Mouse (Mus musculus): ENCODE measurements around the gene Gm17018.

Gene Gm17018

GRCm38 (mm10) chr19:45622144-45622543, 61.7 kb downstream of the Gm17018 start:
- no peak for DNase-seq (ENCODE audit: low spot score in 2 of 2)

GRCm38 (mm10) chr19:45623710-45624109, 63.3 kb downstream of the Gm17018 start:
- DNase-seq (ENCODE audit: low spot score in 2 of 2), result no peak

- DNase-seq (ENCODE audit: low spot score in 2 of 2), result no peak
Measured at GRCm38 (mm10) chr19:45627036-45627435, 66.6 kb downstream of the Gm17018 start.

- DNase-seq (ENCODE audit: low spot score in 2 of 2), result no peak
Measured at GRCm38 (mm10) chr19:45628649-45629048, 68.2 kb downstream of the Gm17018 start.

- no peak for DNase-seq (ENCODE audit: low spot score in 2 of 2)
Measured at GRCm38 (mm10) chr19:45629219-45629618, 68.8 kb downstream of the Gm17018 start.
